Mouse (Mus musculus): ENCODE results near the gene Fbxo34. TPM values are rescaled to one million over a fixed set of nuclear protein-coding genes. Genes with fewer than 3 reads are reported as not detected.

Gene Fbxo34
- total and polyA plus RNA-seq, 3 experiments = 14.8 to 29.5 TPM; not detected in 1

DNA sequence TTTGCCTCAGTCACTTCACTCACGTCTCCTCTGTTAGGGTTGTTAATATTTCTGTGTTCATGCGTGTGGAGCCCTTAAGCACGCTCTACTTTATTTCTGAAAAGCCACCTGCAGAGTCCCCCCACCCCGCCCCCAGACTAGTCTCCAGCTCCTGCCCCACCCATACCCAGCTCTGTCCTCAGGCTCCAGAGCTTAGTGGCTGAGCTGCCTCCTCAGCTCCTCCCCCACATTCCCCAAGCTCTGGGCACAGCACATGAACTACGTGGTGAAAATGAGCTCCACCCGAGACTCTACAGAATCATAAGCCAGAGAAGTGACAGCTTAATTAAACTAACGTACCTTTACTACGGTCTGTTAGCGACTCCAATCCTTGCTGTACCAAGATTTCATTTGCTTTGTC is 44.2 kb upstream of the Fbxo34 start:
- H3K27ac ChIP-seq (ENCODE audit: control insufficient read depth, low read depth, low read length) = no peak overlapping the region
- H3K9me3 ChIP-seq (replicated peaks; ENCODE audit: insufficient read depth, low read length) = no peaks in the 10 kb centered on the region
- no peak for DNase-seq (ENCODE audit: low read depth, low spot score)
- H3K27me3 ChIP-seq (ENCODE audit: control insufficient read depth in 1 of 2, insufficient read depth in 2 of 2, low read length in 2 of 2) = no peaks in the 10 kb centered on the region
- TF ChIP-seq TCF12 (IDR thresholded peaks at IDR 0.05; ENCODE audit: low read depth, low read length) (no peak), MYB (IDR thresholded peaks at IDR 0.05; ENCODE audit: low read depth, low read length) (no peak), ZMIZ1 (IDR thresholded peaks at IDR 0.05; ENCODE audit: low read depth, low read length) (no peak), JUND (IDR thresholded peaks at IDR 0.05; ENCODE audit: low read depth, low read length) (no peak), POLR2A (IDR thresholded peaks at IDR 0.05; ENCODE audit: control insufficient read depth in 1 of 2, insufficient read depth in 1 of 2, low read depth in 1 of 2, low read length in 2 of 2, poor library complexity in 1 of 2) (no peak), ZC3H11A (IDR thresholded peaks at IDR 0.05; ENCODE audit: low read depth, low read length) (no peak), MXI1 (IDR thresholded peaks at IDR 0.05; ENCODE audit: low read depth, low read length) (no peak), GATA1 (IDR thresholded peaks at IDR 0.05; ENCODE audit: low read depth, low read length) (no peak), USF1 (IDR thresholded peaks at IDR 0.05; ENCODE audit: low read depth, low read length) (no peak), SMC3 (IDR thresholded peaks at IDR 0.05; ENCODE audit: low read depth, low read length) (no peak), RCOR1 (IDR thresholded peaks at IDR 0.05; ENCODE audit: low read depth, low read length) (no peak), CHD1 (IDR thresholded peaks at IDR 0.05; ENCODE audit: low read depth, low read length) (no peak), BHLHE40 (IDR thresholded peaks at IDR 0.05; ENCODE audit: borderline replicate concordance, low read depth, low read length) (no peak), MEF2A (IDR thresholded peaks at IDR 0.05; ENCODE audit: extremely low read depth, insufficient replicate concordance, low read depth, low read length, poor library complexity, severe bottlenecking) (no peak)
- no peaks in the 10 kb centered on the region for H3K4me1 ChIP-seq (ENCODE audit: control insufficient read depth in 1 of 2, insufficient read depth in 2 of 2, low read length in 2 of 2)
- no peak overlapping the region for H3K9ac ChIP-seq (ENCODE audit: control insufficient read depth, low read depth, low read length, poor library complexity, severe bottlenecking)
- H3K79me2 ChIP-seq (ENCODE audit: control insufficient read depth, insufficient read depth, low read length, poor library complexity) = no peaks in the 10 kb centered on the region; the same call in 1 of the 2 replicates
- no peak overlapping the region for H3K4me3 ChIP-seq (ENCODE audit: control insufficient read depth in 1 of 2, insufficient read depth in 1 of 2, low read depth in 2 of 2, low read length in 2 of 2)
- peaks cover 0 to 13% of the 10 kb centered on the region in 2 experiments; a peak in 2 of 4 replicates for H3K36me3 ChIP-seq (ENCODE audit: control insufficient read depth in 1 of 2, insufficient read depth in 2 of 2, low read length in 2 of 2)

DNA sequence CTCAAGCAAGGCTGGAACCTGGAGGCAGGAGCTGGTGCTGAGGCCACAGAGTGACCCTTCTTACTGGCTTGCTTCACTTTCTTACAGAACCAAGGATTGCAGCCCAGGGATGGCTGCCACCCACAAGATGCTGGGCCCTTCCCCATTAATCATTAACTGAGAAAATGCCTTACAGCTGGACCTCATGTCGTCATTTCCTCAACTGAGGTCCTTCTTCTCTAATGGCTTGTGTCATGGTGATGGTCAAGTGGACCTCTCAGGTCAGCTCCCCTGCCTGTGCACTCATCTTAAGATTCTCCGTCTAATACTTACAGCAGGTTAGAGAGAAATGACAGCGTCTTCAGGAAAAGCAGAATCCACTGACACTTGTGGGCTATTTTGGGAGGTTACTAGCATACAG is 32.9 kb upstream of the Fbxo34 start:
- Histone ChIP-seq H3K27ac (ENCODE audit: control insufficient read depth, low read depth, low read length) (no peak overlapping the region), H3K36me3 (ENCODE audit: control insufficient read depth in 1 of 2, insufficient read depth in 2 of 2, low read length in 2 of 2) (peaks cover 2 to 7% of the 10 kb centered on the region in 2 experiments; a peak in 3 of 4 replicates), H3K9ac (ENCODE audit: control insufficient read depth, low read depth, low read length, poor library complexity, severe bottlenecking) (peak overlapping the region; percentile 90), H3K27me3 (ENCODE audit: control insufficient read depth in 1 of 2, insufficient read depth in 2 of 2, low read length in 2 of 2) (no peaks in the 10 kb centered on the region), H3K4me3 (ENCODE audit: control insufficient read depth in 1 of 2, insufficient read depth in 1 of 2, low read depth in 2 of 2, low read length in 2 of 2) (peak overlapping the region; percentile 71 to 93), H3K4me1 (ENCODE audit: control insufficient read depth in 1 of 2, insufficient read depth in 2 of 2, low read length in 2 of 2) (peaks cover 0 to 8% of the 10 kb centered on the region in 2 experiments; a peak in 2 of 4 replicates), H3K9me3 (replicated peaks; ENCODE audit: insufficient read depth, low read length) (no peaks in the 10 kb centered on the region), H3K79me2 (ENCODE audit: control insufficient read depth, insufficient read depth, low read length, poor library complexity) (peaks cover 10% of the 10 kb centered on the region)
- DNase-seq (ENCODE audit: low read depth, low spot score) = no peak
- TF ChIP-seq ELF1 (IDR thresholded peaks at IDR 0.05; ENCODE audit: low read depth, low read length) (no peak), POLR2A (IDR thresholded peaks at IDR 0.05; ENCODE audit: control insufficient read depth in 1 of 2, insufficient read depth in 1 of 2, low read depth in 1 of 2, low read length in 2 of 2, poor library complexity in 1 of 2) (0 out of 4 replicates have a peak, but pooled peaks of 1 of the 2 experiments have one; percentile 18), GATA1 (IDR thresholded peaks at IDR 0.05; ENCODE audit: low read depth, low read length) (no peak), ETS1 (IDR thresholded peaks at IDR 0.05; ENCODE audit: low read depth, low read length) (no peak), MAZ (IDR thresholded peaks at IDR 0.05; ENCODE audit: low read depth, low read length) (no peak)

Data from MEL (cell line).